Mouse (Mus musculus) spleen, adult 2 months (tissue): ENCODE measurements around the gene Crtc3. TPM values are rescaled to one million over a fixed set of nuclear protein-coding genes. Genes with fewer than 3 reads are reported as not detected.

Experiments used
- DNase-seq, 2 experiments: peaks; one replicate each; pipeline versions ENCODE4 v3.0.0 to v3.0.0-alpha.2; 2012 to 2021; ENCODE audit warnings: low spot score in 2 of 2, low read depth in 1 of 2
- H3K27ac ChIP-seq: fragments of 200-500 bp; 2 replicates; pipeline ENCODE4 v1.5.1; 2012; ENCODE audit warnings: low read length, inconsistent platforms; ENCODE audit not compliant: insufficient read depth
- H3K27me3 ChIP-seq: fragments of 200-500 bp; 2 replicates; pipeline ENCODE4 v1.6.1; 2012; ENCODE audit warnings: mild to moderate bottlenecking, moderate library complexity, low read length, inconsistent platforms; ENCODE audit not compliant: control insufficient read depth, insufficient read depth
- H3K36me3 ChIP-seq: fragments of 200-500 bp; 2 replicates; pipeline ENCODE4 v1.6.1; 2012; ENCODE audit warnings: mild to moderate bottlenecking, low read length, inconsistent platforms; ENCODE audit not compliant: control insufficient read depth, insufficient read depth
- H3K4me1 ChIP-seq: fragments of 200-500 bp; 2 replicates; pipeline ENCODE4 v1.6.1; 2011; ENCODE audit warnings: inconsistent platforms; ENCODE audit not compliant: control insufficient read depth, insufficient read depth, insufficient read length
- H3K4me3 ChIP-seq: fragments of 200-500 bp; 2 replicates; pipeline ENCODE4 v1.5.1; 2011; ENCODE audit warnings: mild to moderate bottlenecking, inconsistent platforms; ENCODE audit not compliant: insufficient read depth, insufficient read length; ENCODE audit errors: extremely low read depth
- CTCF ChIP-seq: fragments of 200-500 bp; IDR thresholded peaks from 2 replicates; pipeline ENCODE4 v1.5.1; 2011; ENCODE audit warnings: mild to moderate bottlenecking, inconsistent platforms; ENCODE audit not compliant: insufficient read depth, insufficient read length, insufficient replicate concordance; ENCODE audit errors: extremely low read depth
- POLR2A ChIP-seq: fragments of 200-500 bp; IDR thresholded peaks from 2 replicates; pipeline ENCODE4 v1.6.1; 2011; ENCODE audit warnings: low read depth, low read length, inconsistent platforms
- WGBS: fragments of 180-500 bp; shearing (Covaris S2); methylation state at CpG from one replicate; pipeline ENCODE4 v1.1.7; 2018; 5-methylcytosine and 5-hydroxymethylcytosine counted together
- polyA plus RNA-seq: library from polyadenylated mRNA; depleted of rRNA; stranded (reverse); fragments of >200 nt; gene quantifications from 2 replicates; pipeline ENCODE4 v1.2.3, GENCODE M21; 2012

The Crtc3 gene
- polyA plus RNA-seq, 1 experiment = 19.1 TPM

DNA sequence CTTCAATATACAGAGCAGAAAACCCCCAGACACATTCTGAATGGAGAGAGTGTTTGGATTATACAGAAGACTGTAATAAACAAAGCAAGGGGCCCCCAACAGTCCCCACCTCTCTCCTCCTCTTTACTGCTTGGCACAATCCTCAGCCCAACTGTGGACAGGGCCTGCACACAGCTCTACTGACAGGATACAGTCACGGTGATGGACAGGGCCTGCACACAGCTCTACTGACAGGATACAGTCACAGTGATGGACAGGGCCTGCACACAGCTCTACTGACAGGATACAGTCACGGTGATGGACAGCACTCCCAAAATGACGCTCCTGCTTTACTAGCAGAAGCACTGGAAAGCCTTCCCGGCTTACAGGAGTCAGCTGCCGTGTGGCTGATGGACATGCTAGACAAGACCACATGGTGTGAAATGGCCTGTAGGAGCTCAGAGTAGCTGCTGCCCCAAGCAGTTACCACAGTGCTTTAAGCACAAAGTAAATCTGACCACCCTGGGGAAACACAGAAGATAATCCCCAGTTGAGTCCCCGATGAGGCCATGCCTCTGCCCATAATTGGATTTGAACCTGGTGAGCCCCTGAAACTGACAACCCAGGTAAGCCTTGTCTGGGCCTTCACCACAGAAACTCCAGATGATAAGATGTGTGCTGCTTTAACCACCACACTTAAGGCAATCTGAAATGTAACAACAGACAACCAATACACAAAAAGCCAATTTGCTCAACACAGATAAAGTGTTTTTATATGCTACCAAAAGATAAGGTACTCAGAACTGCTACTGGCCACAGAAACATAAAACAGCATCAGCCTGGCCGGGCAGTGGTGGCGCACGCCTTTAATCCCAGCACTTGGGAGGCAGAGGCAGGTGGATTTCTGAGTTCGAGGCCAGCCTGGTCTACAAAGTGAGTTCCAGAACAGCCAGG is 42.3 kb downstream of the Crtc3 start:
- no peak overlapping the region for H3K27ac ChIP-seq
- WGBS = 82% methylated on average over 10 of the region's 10 CpGs
- no peaks in the 10 kb centered on the region for H3K36me3 ChIP-seq
- peak in 1 of 2 experiments; percentile 60 for DNase-seq
- H3K4me3 ChIP-seq = no peak overlapping the region
- TF ChIP-seq POLR2A (no peak), CTCF (no peak)
- no peaks in the 10 kb centered on the region for H3K27me3 ChIP-seq
- peaks cover 21% of the 10 kb centered on the region; the same call in 1 of the 2 replicates for H3K4me1 ChIP-seq

DNA sequence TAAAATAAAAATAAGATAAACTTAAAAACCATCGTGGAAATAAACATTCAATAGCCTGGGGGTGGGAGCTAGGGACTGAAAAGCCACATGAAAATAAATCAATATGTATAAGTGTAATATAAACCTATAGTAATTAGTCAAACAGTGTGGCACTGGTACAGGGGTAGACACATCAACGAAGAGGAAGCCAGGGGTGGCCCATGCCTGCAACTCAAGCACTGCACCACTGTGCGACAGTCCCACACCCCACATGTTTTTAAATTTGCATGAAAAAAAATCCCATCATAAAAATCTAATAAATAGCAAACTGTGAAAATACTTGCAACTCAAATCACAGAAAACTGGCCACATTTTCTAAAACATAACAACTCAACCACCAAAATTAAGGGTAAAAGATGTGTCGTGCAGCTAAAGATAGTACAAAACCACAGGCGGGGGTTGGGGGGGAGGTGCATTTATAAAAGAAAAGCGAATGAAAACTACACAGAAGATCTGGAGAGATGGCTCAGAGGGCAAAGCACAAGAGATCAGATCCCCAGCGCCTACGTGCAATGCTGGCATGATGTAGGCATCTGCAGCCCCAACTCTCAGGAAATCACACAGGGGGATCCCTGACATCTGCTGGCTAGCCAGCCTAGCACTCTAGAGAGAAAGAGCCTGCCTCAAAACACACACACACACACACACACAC is 45.6 kb downstream of the Crtc3 start:
- peak overlapping the region; percentile 79 for H3K27ac ChIP-seq
- 8% methylated on average over 8 of the region's 8 CpGs for WGBS
- H3K36me3 ChIP-seq = no peaks in the 10 kb centered on the region
- DNase-seq = peak in 1 of 2 experiments; percentile 33
- H3K4me3 ChIP-seq = no peak overlapping the region
- H3K4me1 ChIP-seq = peaks cover 41% of the 10 kb centered on the region; the same call in 1 of the 2 replicates
- no peaks in the 10 kb centered on the region for H3K27me3 ChIP-seq
- no peak for TF ChIP-seq POLR2A
- TF ChIP-seq CTCF = no peak

DNA sequence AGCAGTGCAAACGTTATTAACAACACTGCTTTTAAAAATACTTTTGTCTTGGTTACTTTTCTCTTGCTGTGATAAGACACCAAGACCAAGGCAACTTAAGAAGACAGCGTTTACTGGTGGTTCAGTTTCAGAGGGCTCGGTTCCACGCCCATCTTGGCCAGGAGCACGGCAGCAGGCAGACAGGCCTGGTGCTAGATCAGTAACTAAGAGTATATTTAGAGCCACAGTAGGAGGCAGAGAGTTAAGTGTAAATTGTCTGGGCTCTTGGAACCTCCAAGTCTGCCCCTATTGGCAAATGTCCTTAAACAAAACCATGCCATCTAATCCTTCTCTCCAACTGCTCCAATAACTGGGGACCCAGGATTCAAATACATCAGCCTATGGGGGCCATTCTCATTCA is 46.1 kb downstream of the Crtc3 start:
- peaks cover 41% of the 10 kb centered on the region; the same call in 1 of the 2 replicates for H3K4me1 ChIP-seq
- H3K27ac ChIP-seq = peak overlapping the region; percentile 79
- H3K36me3 ChIP-seq = no peaks in the 10 kb centered on the region
- no peaks in the 10 kb centered on the region for H3K27me3 ChIP-seq
- H3K4me3 ChIP-seq = no peak overlapping the region
- TF ChIP-seq CTCF = no peak
- no peak for TF ChIP-seq POLR2A
- 23% methylated on average over 5 of the region's 5 CpGs for WGBS
- no peak for DNase-seq

- TF ChIP-seq POLR2A = no peak
- no peak for TF ChIP-seq CTCF
- Histone ChIP-seq H3K4me3 (no peak overlapping the region), H3K4me1 (peaks cover 47% of the 10 kb centered on the region; the same call in 1 of the 2 replicates), H3K27ac (peak overlapping the region; percentile 79), H3K36me3 (no peaks in the 10 kb centered on the region), H3K27me3 (no peaks in the 10 kb centered on the region)
- 30% methylated on average over 7 of the region's 7 CpGs for WGBS
- peak in 1 of 2 experiments; percentile 65 for DNase-seq
Observed at GRCm38 (mm10) chr7:80641899-80642298, 46.8 kb downstream of the Crtc3 start.

DNA sequence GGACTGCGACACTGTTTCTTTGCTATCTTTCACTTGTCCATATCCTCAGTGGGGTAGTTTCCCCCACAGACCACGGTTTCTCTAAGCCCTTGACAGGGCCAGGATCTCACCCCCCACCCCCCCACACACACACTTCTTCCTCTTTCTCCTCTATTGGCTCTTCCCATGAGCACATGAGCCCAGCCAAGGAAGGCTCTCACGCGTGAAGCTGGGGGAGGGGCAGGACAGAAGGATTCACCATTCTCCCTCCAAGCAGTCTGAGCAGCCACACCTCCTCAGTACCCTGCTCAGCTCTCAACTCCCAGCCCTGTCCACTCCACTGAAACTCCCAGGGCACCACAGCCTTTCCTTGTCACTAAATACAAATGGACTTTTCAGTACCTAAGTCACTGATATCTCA is 47.2 kb downstream of the Crtc3 start:
- peak overlapping the region; percentile 79 for H3K27ac ChIP-seq

GRCm38 (mm10) chr7:80639981-80640380 is 48.7 kb downstream of the Crtc3 start:
- 82% methylated on average over 3 of the region's 3 CpGs for WGBS
- DNase-seq = no peak
- TF ChIP-seq POLR2A (no peak), CTCF (no peak)
- peaks cover 55% of the 10 kb centered on the region; the same call in 1 of the 2 replicates for H3K4me1 ChIP-seq
- H3K27ac ChIP-seq = peak overlapping the region; percentile 43
- H3K27me3 ChIP-seq = no peaks in the 10 kb centered on the region
- no peaks in the 10 kb centered on the region for H3K36me3 ChIP-seq
- H3K4me3 ChIP-seq = no peak overlapping the region

More for the DNA sequence above, 47.2 kb downstream of the Crtc3 start:
- Histone ChIP-seq H3K36me3 (no peaks in the 10 kb centered on the region), H3K27me3 (no peaks in the 10 kb centered on the region), H3K4me3 (no peak overlapping the region), H3K4me1 (peaks cover 50% of the 10 kb centered on the region; the same call in 1 of the 2 replicates)
- peak in 1 of 2 experiments; percentile 41 for DNase-seq
- 15% methylated on average over 4 of the region's 4 CpGs for WGBS
- TF ChIP-seq POLR2A = no peak
- TF ChIP-seq CTCF = no peak
